Mouse (Mus musculus) E14TG2a.4 (cell line): Measurements from ENCODE around the gene Itk.

ENCODE experiments used
- CTCF ChIP-seq: conservative IDR thresholded peaks from 2 replicates; pipeline ENCODE4 v1.5.1; 2014; ENCODE audit warnings: low read length
- POU5F1 ChIP-seq: IDR thresholded peaks from 2 replicates; pipeline ENCODE4 v1.6.1; 2014; ENCODE audit warnings: low read length, borderline replicate concordance

DNA sequence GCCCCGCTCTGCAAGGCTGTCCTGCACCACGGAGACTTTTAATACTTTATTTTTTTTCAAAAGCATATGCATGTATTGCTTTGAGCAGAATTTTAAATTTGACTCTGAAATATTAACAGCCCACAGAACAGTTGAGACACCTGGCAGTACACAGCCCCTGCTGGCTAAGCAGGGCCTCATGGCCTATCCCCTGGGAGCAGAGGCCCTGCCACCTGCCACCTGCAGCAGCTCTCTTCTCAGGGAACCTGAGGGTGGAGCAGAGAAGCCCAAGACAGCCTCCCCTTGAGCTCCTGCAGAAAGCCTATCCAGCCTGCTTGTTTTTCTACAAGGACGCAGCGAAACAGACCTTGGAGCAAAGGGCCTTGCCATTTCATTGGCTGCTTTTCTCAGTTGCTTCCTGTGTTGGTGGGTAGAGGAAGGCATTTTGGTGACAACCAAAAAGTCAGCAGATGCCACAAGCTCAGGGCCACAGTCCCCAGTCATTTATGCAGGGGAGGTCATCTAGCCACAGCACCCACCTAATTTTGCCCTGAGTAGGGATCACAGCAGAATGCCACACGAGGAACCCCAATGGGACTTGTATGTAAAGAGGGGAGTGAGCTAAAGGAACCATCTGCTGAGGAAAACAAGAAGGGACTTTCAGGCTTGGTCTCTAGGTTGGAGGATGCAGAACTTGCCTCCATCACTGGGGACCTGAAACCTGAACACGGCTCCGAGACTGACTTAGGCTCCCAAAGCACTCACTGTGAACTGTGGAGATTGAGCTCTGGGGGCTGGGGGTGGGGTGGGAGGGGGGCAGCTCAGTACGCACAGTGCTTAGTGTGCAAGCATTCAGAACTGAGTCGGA lies 84.2 kb downstream of the Itk start:
- no peak for TF ChIP-seq POU5F1
- no peak for TF ChIP-seq CTCF
